Mouse (Mus musculus) skeletal muscle tissue, postnatal 0 days (tissue): Measurements from ENCODE around the gene Calhm3. TPM values are rescaled to one million over a fixed set of nuclear protein-coding genes. Genes with fewer than 3 reads are reported as not detected.

Experiments used
- polyA plus RNA-seq: library from polyadenylated mRNA; unstranded; fragments of >200 nt; fragmentation: Nextera tagmentation; extraction: Ambion mirVana; gene quantifications from 2 replicates; pipeline ENCODE4 v1.2.1, GENCODE M21; 2015

The Calhm3 gene
- not detected in 2 replicates for polyA plus RNA-seq

DNA sequence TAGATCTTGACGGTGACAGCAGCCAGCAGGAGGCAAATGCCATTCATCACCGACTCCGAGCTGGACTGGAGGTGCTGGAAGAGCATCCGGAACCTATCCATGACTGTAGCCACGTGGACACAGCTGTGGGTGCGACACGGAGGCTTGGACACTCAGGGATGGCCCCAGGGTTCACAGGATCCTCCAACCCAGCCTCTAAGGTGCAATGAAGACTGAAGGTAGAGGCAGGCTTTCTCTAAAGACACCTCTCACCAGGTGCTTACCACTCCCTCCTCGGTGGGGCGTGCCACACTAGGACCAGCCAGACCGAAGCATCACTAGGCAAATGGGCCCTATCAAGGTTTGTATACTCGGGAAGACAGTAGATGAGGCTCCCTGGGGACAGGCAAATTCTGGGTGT is at the start of gene Calhm3:
Calhm3 (minus strand) TSS at position 101 of the 400 bp plus-strand sequence.

DNA sequence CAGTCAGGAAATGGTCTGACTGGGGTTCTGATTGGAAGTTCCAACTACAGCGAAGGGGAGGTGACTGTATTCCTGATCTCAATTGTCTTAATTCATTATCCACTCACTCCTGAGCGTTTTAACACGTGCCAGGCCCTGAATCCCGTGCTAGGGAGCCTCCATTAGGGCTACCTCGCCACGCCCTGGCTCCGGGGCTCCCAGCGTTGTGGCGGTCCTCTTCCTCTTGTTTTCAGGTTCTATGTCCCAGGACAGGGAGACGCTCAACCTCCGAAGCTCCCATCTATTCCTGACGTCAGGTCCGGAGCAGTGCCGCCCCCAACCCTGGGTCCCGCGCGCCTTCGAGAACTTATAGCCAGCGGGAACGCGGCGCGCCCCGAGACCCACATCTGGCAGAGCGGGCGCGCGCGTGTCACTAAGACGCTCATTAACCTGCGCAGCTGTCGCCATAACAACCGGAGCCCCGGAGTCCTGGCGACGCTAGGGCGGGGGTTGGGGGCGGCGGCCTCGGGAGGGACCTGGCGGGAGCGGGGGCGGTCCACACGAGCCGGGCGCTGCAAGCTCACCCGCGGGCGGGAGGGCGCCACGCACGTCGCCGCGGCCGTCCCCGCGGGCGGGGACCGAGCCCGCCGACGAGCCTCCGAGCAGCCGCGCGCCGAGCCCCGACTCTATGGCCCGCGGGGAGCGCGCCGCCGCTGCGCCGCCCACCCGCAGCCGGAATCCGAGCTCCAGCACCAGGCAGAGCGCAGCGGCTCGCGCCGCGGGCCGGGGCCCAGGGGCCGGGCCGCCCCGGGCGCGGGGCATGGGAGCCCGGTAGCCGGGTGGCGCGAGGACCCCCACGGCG is 21.1 kb upstream of the Calhm3 start, which contains the start of gene Neurl1a:
Neurl1a (plus strand) TSS at position 390 of the 841 bp plus-strand sequence.

DNA sequence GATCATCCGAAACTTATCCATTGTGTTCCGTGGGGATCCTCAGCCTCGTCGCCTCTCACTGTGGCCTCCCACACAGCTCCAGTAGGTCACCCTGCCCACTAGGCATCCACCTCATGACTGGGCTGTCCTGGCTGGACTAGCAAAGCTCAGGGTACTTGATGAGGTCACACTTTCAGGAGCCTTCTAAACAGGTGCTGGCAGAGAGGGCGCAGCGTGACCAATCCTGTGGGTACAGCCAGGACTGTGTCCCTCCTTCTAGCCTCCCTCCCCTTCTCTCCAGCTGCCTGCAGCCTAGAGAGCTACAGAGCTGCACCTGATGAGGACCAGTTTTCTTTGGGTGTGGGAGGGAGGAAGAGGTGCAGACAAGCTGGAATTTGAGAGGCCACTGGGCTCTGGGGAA is 13.4 kb downstream of the Calhm3 start, which contains the start of gene Calhm1:
Calhm1 (minus strand) TSS at position 101 of the 400 bp plus-strand sequence.

DNA sequence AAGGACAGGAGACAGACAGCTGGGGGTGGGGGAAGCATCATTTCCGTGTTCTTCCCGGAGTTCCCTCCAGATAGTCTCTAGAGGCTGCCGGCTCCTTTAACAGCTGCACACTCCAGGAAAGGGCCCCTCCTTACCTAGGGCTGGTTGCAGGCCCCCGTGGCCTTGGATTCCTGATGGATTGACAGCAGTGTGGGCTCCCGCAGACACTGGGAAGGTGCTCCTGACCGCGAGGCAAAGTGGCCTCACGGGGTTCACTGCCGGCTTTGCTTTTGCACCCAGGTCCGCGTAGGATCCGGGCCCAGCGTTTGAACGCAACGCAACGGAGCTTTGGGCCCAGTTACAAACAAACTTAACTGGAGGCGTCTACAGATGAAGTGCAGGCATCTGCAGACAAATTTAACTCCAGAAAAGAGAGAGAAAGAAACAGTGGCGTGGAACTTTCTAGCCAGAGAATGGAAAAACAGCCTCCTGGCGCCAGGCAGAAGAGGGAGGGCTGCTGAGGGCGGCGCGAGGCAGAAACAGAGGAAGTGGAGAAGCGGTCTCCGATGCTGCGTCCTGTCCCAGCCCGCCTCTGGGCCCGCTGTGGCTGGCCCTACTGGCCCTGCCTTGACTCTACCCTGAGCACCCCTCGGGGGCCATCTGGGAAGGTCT is 19.7 kb downstream of the Calhm3 start, which contains the start of gene Calhm2:
Calhm2 (minus strand) TSS at position 524 of the 651 bp plus-strand sequence.

Other genes starting within 250 kb of the Calhm3 start
- gene Ina, start 143.1 kb downstream of the Calhm3 start, polyA plus RNA-seq: 0.11 and 0.17 TPM in 2 replicates
- gene Nt5c2, start 142.6 kb downstream of the Calhm3 start, polyA plus RNA-seq: 61.2 and 67.5 TPM in 2 replicates
- 4.3 and 5.2 TPM in 2 replicates for gene Pcgf6, start 106.9 kb downstream of the Calhm3 start, polyA plus RNA-seq
- gene Taf5, start 90.0 kb downstream of the Calhm3 start, polyA plus RNA-seq: 1.8 and 1.9 TPM in 2 replicates
- 2,727 and 2,888 TPM in 2 replicates for gene Usmg5, start 67.1 kb downstream of the Calhm3 start, polyA plus RNA-seq
- 3.4 and 3.9 TPM in 2 replicates for gene Pdcd11, start 67.0 kb downstream of the Calhm3 start, polyA plus RNA-seq
- gene Calhm2, start 19.5 kb downstream of the Calhm3 start, polyA plus RNA-seq: 4.4 and 4.6 TPM in 2 replicates
- gene Calhm1, start 13.5 kb downstream of the Calhm3 start, polyA plus RNA-seq: not detected in 2 replicates
- 14.5 and 16.1 TPM in 2 replicates for gene Neurl1a, start 21.1 kb upstream of the Calhm3 start, polyA plus RNA-seq